Mouse (Mus musculus) liver, embryonic 14.5 days (tissue): ENCODE results near the gene Tmc8. TPM values are rescaled to one million over a fixed set of nuclear protein-coding genes. Genes with fewer than 3 reads are reported as not detected.
"Not testable (repeated sequence)": the region's sequence is repeated elsewhere in the genome, so short reads cannot be mapped to it uniquely, and the experiment has no call there.

Experiments used
- ATAC-seq: fragments of 200-750 bp; cut with Nextera tagmentation; 2 replicates; pipeline ENCODE4 v1.8.0; 2017; ENCODE audit warnings: moderate number of reproducible peaks, mild to moderate bottlenecking, moderate library complexity; ENCODE audit not compliant: insufficient read depth
- DNase-seq, 3 experiments: peaks; one replicate each; pipeline ENCODE4 v3.0.0-alpha.2; 2012 to 2013; ENCODE audit warnings: low read depth in 3 of 3, low spot score in 3 of 3
- H3K27ac ChIP-seq: fragments of 300-500 bp; sonication (generic); 2 replicates; pipeline ENCODE4 v1.5.1; 2014; ENCODE audit warnings: moderate library complexity, mild to moderate bottlenecking, control low read depth, inconsistent platforms
- H3K27me3 ChIP-seq: fragments of 300-500 bp; sonication (generic); 2 replicates; pipeline ENCODE4 v1.6.1; 2014; ENCODE audit warnings: mild to moderate bottlenecking, low read length, moderate library complexity; ENCODE audit not compliant: control insufficient read depth, insufficient read depth
- H3K36me3 ChIP-seq: fragments of 300-500 bp; sonication (generic); replicated peaks from 2 replicates; pipeline ENCODE4 v1.6.1; 2014; ENCODE audit warnings: low read depth; ENCODE audit not compliant: control insufficient read depth, insufficient read depth
- H3K4me1 ChIP-seq, 2 experiments: fragments of 200-500 bp in 1 of 2; fragments of 300-500 bp in 1 of 2; sonication (generic) in 1 of 2; replicated peaks; 2 replicates each; pipeline ENCODE4 v1.6.1; 2012 to 2014; ENCODE audit warnings: antibody characterized with exemption in 1 of 2, inconsistent platforms in 1 of 2, low read length in 1 of 2; ENCODE audit not compliant: control insufficient read depth in 2 of 2, insufficient read depth in 2 of 2
- H3K4me2 ChIP-seq: fragments of 300-500 bp; sonication (generic); 2 replicates; pipeline ENCODE4 v1.6.1; 2014; ENCODE audit warnings: low read depth, mild to moderate bottlenecking, control low read depth, moderate library complexity
- H3K4me3 ChIP-seq, 2 experiments: fragments of 200-500 bp in 1 of 2; fragments of 300-500 bp in 1 of 2; sonication (generic) in 1 of 2; 2 replicates each; pipeline ENCODE4 v1.5.1; 2012 to 2014; ENCODE audit warnings: low read depth in 2 of 2, low read length in 2 of 2, mild to moderate bottlenecking in 2 of 2, control low read depth in 1 of 2, inconsistent platforms in 1 of 2, moderate library complexity in 1 of 2; ENCODE audit not compliant: insufficient read depth in 1 of 2
- H3K9ac ChIP-seq: fragments of 300-500 bp; sonication (generic); replicated peaks from 2 replicates; pipeline ENCODE4 v1.6.1; 2014; ENCODE audit warnings: mild to moderate bottlenecking, control low read depth, moderate library complexity
- H3K9me3 ChIP-seq: fragments of 300-500 bp; sonication (generic); 2 replicates; pipeline ENCODE4 v1.6.1; 2016; ENCODE audit warnings: low read length, mixed read lengths; ENCODE audit not compliant: control insufficient read depth
- CTCF ChIP-seq: IDR thresholded peaks from 2 replicates; pipeline ENCODE4 v1.5.1; 2016; ENCODE audit warnings: antibody characterized with exemption, low read depth, control low read depth
- EP300 ChIP-seq: IDR thresholded peaks from 2 replicates; pipeline ENCODE4 v1.6.1; 2016; ENCODE audit warnings: antibody characterized with exemption, low read depth
- WGBS: fragments of 180-500 bp; shearing (Covaris S2); extraction: QIAGEN DNeasy Blood & Tissue Kit; methylation state at CpG from one replicate; pipeline ENCODE4 v1.1.7; 2014; ENCODE audit not compliant: insufficient replicate concordance; 5-methylcytosine and 5-hydroxymethylcytosine counted together
- polyA plus RNA-seq, 2 experiments: library from polyadenylated mRNA; depleted of rRNA in 1 of 2; stranded (reverse) in 1 of 2; unstranded in 1 of 2; fragments of >200 nt; fragmentation: Nextera tagmentation in 1 of 2; extraction: Ambion mirVana in 1 of 2; gene quantifications; 2 replicates each; pipeline versions ENCODE4 v1.2.1 to v1.2.3; 2012 to 2014

The Tmc8 gene
- polyA plus RNA-seq, 2 experiments, result 9.9 to 29.8 TPM

DNA sequence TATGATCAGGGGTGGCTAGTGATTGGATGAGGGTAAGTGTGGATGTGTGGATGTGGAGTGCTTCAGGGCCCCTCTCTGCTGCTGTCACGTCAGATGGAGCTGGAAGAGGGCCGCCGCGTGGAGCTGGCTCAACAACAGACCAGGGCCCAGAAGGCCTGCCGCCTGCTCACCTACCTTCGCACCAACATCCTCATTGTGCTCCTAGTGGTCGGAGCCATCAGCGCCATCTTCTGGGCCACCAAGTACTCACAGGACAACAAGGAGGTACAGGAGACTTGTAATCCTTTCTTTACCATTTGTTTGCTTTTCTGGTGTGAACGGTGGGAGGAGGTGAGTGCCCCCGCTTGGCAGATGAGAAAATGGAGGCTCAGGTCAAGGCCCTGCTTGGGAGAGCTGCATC is 4.4 kb downstream of the Tmc8 start:
- DNase-seq (peak in 1 of 3 experiments; percentile 51), ATAC-seq (no peak)
- Histone ChIP-seq H3K9ac (peak overlapping the region; percentile 24), H3K27ac (no peak overlapping the region), H3K9me3 (no peaks in the 10 kb centered on the region), H3K27me3 (no peaks in the 10 kb centered on the region), H3K4me1 (peaks cover 16 to 18% of the 10 kb centered on the region in 2 experiments), H3K4me2 (peak overlapping the region; percentile 21; the same call in 1 of the 2 replicates), H3K36me3 (peaks cover 46% of the 10 kb centered on the region), H3K4me3 (no peak overlapping the region)
- WGBS, result 16% methylated on average over 10 of the region's 10 CpGs
- TF ChIP-seq CTCF, result peak; percentile 91
- no peak for TF ChIP-seq EP300

DNA sequence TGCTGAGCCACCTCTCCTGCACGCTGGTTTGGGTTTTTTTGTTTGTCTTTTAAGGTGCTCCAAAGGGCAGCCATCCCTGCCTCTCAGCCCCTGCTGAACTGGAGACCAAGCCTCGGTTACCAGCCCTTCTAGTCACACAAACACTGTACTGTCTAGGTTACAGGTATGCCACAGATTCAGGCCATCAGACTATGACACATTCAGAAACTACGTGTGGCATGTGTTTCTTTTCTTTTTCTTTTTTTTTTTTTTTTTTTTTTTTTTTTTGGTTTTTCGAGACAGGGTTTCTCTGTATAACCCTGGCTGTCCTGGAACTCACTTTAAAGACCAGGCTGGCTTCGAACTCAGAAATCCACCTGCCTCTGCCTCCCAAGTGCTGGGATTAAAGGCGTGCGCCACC is 6.6 kb downstream of the Tmc8 start:
- 85% methylated on average over 7 of the region's 7 CpGs for WGBS
- DNase-seq, H3K4me3 ChIP-seq, H3K27ac ChIP-seq, ATAC-seq, H3K4me2 ChIP-seq, H3K9ac ChIP-seq, H3K27me3 ChIP-seq, H3K9me3 ChIP-seq: not testable (repeated sequence)
- Histone ChIP-seq H3K36me3 (peaks cover 48% of the 10 kb centered on the region), H3K4me1 (peaks cover 30 to 35% of the 10 kb centered on the region in 2 experiments)

DNA sequence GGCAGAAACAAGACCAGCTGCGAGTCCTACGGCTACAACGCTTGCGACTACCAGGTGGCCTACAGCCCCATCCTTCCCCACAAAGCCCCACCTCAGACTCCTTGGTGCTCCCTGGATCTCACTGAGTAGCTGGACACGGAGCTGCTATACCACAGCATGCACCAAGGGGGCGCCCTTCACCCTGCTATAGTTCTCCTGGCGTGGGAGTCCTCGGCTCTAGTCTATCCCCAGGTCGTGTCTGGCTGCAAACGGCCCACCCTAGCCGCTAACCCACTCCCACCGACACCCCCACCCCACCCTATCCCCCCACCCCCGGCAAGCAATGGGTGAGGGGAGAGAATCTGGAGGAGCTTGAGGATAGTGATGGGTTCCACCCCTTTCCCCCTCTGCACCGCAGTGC is 8.4 kb downstream of the Tmc8 start:
- 8% methylated on average over 14 of the region's 14 CpGs for WGBS

DNA sequence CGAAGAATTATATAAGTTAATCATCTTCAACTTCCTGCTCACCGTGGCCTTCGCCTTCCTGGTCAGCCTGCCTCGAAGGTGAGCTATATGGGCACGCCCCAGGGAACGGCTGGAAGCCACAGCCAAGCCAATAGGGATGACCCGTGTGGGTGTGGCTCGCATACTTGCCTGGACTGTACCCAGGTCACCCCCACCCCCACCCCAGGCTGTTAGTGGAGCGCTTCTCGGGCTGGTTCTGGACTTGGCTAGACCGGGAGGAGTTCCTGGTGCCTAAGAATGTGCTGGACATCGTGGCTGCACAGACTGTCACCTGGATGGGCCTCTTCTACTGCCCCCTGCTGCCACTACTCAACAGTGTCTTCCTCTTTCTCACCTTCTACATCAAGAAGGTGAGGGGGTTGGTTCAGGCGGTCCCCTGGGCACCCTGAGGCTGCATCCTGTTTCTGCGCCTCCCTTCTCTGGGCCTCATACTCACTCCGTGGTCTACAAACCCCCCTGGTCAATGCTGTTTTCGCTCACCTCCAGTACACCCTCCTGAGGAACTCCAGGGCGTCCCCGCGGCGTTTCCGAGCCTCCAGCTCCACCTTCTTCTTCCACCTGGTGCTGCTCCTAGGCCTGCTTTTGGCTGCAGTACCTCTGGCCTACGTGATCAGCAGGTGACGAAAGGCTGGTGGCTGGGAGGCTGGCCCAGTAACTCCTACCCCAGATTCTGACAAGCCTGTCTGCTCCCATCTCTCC is 9.0 kb downstream of the Tmc8 start:
- Histone ChIP-seq H3K9me3 (no peaks in the 10 kb centered on the region), H3K4me3 (peak overlapping the region in 1 of 2 experiments; percentile 26; a peak in 2 of 4 replicates), H3K4me2 (peak overlapping the region; percentile 63), H3K27ac (peak overlapping the region; percentile 55), H3K27me3 (no peaks in the 10 kb centered on the region), H3K36me3 (peaks cover 28% of the 10 kb centered on the region), H3K9ac (peak overlapping the region; percentile 10), H3K4me1 (peaks cover 26 to 34% of the 10 kb centered on the region in 2 experiments)
- DNase-seq, result no peak
- 35% methylated on average over 23 of the region's 23 CpGs for WGBS
- ATAC-seq, result peak; percentile 68
- peak; percentile 77 for TF ChIP-seq CTCF
- no peak for TF ChIP-seq EP300

More for the DNA sequence above, 8.4 kb downstream of the Tmc8 start:
- H3K4me3 ChIP-seq, result peak overlapping the region in 1 of 2 experiments; percentile 26; a peak in 2 of 4 replicates
- no peaks in the 10 kb centered on the region for H3K27me3 ChIP-seq
- peak overlapping the region; percentile 63 for H3K4me2 ChIP-seq
- TF ChIP-seq CTCF, result peak; percentile 95
- no peak for TF ChIP-seq EP300
- peak; percentile 63 for ATAC-seq
- H3K9me3 ChIP-seq, result no peaks in the 10 kb centered on the region
- H3K27ac ChIP-seq, result peak overlapping the region; percentile 6; the same call in 1 of the 2 replicates
- DNase-seq, result peak in 1 of 3 experiments; percentile 55
- peak overlapping the region; percentile 10 for H3K9ac ChIP-seq
- peaks cover 24 to 30% of the 10 kb centered on the region in 2 experiments for H3K4me1 ChIP-seq
- H3K36me3 ChIP-seq, result peaks cover 34% of the 10 kb centered on the region

DNA sequence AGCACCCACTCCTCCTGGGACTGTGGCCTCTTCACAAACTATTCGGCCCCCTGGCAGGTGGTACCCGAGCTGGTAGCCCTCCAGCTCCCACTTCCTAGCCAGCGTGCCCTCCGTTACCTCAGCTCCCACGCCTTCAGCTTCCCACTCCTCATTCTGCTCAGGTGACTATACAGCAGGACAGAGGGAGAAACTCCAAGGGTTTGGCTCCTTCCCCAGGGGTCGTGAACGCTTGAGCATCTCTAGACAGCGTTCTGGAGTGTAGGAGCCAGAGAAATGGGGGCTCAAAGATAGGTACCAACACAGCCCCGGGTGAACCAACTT is 9.5 kb downstream of the Tmc8 start:
- H3K36me3 ChIP-seq, result peaks cover 23% of the 10 kb centered on the region
- H3K9me3 ChIP-seq, result no peaks in the 10 kb centered on the region
- H3K4me3 ChIP-seq, result no peak overlapping the region
- WGBS, result 83% methylated on average over 9 of the region's 9 CpGs
- no peak for TF ChIP-seq CTCF
- TF ChIP-seq EP300, result no peak
- DNase-seq, result no peak
- no peak for ATAC-seq
- H3K27me3 ChIP-seq, result no peaks in the 10 kb centered on the region
- H3K9ac ChIP-seq, result no peak overlapping the region
- H3K4me1 ChIP-seq, result peaks cover 32 to 39% of the 10 kb centered on the region in 2 experiments
- peak overlapping the region; percentile 63; the same call in 1 of the 2 replicates for H3K4me2 ChIP-seq
- peak overlapping the region; percentile 55 for H3K27ac ChIP-seq
